Mouse (Mus musculus) R1 (cell line): ENCODE measurements around the gene Itga9.

ENCODE experiments used
- DNase-seq: peaks from one replicate; pipeline ENCODE4 v3.0.0-alpha.2; 2018; ENCODE audit warnings: low read depth, low spot score

The Itga9 gene

DNA sequence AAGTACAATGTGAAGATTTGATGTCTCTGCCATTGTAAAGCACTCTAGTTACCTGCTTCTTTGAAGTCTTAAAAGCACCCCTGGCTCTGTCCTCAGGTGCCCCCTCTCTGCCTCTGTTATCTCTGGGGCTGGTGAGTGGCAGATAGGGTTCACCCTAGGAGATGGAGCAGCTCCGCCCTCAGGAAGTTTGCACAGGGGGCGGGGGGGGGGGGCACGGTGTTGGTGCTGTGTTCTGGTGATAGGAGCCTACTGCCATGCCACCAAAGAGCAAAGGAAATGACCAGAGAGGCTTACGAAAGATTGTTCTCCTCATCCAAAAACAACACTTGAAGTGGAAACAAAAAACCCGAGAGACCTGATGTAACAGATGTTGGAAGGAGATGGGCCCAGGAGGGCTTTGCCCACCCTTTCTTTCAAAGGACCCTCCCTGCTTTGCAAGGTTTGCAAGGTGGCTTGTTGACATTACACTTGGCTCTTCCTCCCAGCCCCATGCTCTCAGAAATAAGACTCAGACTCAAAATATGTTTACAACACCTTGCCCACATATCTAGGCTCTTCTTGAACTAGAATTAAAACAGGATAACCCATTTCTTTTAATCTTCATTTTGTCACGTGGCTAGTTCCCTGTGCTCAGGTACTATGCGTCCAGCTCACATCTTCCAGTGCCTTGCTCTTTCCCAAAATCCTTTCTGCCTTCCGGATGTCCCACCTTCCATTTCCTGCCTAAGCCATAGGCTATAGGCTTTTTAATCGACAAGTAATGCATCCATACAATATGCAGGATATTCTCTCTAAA lies 79.9 kb downstream of the Itga9 start:
- DNase-seq = no peak

DNA sequence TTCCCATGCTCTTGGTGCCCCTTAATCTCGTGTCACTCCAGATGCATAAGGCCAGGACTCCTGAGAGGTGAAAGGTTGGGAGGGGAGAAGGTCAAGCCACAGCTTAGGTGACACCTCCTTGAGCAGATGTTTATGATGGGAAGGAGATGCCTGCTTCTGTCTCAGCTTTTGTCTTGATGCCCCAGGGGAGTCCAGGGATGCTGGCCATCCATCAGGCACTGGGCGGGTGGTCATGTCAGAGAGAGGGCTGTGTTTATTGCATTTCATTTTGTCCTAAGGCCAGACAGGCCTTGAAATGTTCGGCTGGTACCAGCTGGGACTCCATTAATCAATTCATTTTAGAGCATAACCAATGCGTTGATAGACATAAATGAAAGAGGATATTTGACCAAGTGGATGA lies 81.8 kb downstream of the Itga9 start:
- no peak for DNase-seq

DNA sequence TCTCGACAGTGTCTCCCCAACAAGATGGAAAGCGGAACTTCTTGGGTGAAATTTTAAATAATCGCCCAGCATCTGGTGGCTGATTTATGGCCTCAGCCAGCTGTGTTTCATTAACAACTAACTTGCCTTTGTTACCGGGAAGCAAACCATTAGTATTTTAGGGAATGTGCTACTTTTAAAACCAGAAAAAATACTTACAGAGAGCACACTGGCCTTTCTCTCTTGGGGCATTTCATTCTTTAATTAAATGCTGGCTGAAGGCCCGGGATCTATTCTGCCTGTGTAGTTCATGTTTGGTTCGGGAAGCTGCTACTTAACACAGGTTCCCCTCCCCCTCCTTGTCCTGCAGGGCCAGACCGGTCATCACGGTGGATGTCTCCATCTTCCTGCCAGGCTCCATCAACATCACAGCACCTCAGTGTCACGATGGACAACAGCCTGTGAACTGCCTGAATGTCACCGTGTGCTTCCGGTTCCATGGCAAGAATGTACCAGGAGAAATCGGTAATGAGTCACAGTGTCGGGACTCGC lies 82.5 kb downstream of the Itga9 start:
- DNase-seq = no peak

DNA sequence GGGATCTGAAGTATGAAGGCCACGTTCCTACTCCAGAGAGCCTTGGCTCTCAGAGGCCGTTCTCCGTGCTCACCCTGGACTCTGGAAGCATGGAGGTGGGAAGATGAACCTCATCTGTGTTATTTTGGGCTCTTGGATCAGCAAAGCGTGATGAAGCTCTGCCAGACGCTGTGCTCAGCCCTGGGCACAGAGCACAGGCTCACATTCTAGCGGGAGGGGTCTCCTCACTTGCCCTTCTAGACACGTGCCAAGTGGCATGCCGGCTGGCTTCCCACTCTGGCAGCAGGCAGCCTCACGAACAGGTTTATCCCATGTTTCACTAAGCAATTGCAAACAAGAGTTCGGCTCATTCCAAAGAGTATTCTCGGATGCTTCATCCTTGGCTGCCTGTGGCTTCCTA lies 86.8 kb downstream of the Itga9 start:
- no peak for DNase-seq

DNA sequence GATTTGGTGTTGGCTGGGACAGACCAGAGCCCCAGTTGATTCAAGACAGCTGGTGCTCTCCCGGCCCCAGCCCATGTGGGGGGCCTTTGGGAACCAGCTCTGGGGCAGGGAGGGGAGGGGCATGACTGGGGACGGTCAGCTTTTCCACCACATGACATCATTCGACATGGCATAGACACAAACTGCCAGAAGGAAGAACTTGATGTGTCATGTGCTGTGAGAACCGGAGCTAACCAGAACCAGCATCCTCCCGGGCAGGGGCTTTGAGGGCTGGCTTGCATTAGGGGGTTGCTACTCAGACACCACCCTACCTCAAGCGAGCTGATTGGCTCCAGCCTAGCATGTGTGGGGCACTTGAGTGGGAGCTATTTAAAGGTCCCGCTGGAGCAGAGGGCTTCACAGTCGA lies 87.9 kb downstream of the Itga9 start:
- DNase-seq = no peak

DNA sequence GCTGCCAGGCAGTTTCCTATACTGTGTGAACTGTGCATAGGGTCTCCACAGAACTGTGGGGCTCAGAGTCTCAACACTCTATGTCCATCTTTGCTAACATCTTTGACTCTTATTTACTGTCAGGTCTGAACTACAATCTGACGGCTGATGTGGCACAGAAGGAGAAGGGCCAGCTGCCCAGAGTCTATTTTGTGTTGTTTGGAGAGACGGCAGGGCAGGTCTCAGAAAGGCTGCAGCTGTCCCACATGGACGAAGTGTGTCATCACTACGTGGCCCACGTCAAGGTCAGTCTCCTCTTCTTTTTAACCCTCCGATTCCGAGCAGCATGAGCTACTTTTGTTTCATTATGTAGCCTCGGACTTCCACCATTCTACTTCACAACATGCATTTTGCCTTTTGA lies 91.7 kb downstream of the Itga9 start:
- DNase-seq = no peak

DNA sequence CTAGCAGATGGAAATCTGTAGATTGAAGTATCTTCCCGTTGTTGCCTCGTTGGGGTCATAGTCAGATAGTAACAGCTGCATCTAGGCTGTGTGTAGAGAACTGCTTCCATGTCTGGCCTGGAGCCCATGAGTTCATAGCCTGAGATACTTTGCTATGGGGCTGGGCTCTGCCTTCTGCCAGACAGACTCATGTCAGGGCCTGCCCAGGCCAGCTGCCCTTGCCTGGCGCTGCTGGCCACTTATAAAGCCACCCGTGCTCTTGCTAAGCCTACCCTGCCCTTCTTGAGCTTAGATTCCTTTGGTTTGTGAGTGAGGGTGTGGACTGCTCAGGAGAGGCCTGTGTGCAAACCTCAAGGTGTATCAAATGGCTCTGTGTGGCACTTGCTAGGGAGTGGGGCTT lies 93.2 kb downstream of the Itga9 start:
- no peak for DNase-seq

DNA sequence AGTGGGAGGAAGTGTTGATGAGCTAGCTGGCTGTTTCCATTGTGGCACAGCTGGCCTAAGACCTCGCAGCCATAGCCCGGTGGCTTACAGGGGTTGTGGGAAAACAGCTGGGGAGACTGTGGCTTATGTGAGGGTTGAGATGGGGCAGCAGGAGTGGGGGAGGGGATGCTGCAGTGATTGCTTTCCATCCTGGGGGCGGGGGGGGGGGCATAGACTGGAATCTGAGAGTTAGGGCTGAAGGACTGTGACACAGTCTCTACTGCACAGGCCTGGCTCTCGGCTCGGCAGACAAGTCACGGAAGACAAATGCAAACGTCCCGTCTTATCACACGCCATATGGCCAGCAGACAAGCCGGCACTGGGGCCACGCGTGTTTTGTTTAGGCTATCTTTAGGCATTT lies 94.4 kb downstream of the Itga9 start:
- no peak for DNase-seq

DNA sequence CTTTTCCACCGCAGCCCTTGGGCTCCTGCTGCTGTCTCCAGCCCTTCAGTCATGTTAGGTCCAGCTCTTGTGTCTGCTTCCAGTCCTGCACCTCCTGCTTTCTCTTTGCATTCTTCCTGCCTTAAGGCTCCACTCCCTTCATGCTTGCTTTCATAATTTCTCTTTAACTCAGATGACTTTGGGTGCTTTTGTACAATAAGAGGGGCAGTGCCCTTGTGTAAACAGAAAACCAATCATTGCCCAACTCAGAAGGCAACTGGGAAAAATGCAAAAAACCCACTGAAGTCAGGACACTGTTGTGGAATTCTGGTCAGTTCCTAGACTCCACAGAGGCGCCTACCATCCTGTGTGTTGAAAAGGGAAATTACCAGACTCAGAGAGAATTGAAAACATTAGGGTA lies 95.3 kb downstream of the Itga9 start:
- DNase-seq = no peak

DNA sequence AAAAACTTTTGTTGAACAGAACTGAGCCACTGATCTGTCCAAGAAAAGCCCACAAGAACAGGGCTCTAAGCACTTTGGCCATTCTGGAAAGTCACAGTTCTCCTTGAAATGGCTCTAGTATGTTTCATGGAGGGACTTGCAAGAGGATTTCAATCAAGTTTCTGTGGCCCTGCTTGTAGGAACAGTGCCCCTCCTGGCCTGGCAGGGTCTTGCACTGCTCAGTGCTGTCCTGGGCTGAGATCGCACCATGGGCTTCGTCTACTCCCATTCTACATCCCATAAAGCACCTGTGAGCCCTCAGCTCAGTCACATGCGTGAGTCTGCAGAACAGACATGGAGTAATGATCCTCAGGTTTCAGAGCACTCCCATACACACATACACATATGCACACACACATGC lies 96.7 kb downstream of the Itga9 start:
- peak; percentile 58 for DNase-seq

DNA sequence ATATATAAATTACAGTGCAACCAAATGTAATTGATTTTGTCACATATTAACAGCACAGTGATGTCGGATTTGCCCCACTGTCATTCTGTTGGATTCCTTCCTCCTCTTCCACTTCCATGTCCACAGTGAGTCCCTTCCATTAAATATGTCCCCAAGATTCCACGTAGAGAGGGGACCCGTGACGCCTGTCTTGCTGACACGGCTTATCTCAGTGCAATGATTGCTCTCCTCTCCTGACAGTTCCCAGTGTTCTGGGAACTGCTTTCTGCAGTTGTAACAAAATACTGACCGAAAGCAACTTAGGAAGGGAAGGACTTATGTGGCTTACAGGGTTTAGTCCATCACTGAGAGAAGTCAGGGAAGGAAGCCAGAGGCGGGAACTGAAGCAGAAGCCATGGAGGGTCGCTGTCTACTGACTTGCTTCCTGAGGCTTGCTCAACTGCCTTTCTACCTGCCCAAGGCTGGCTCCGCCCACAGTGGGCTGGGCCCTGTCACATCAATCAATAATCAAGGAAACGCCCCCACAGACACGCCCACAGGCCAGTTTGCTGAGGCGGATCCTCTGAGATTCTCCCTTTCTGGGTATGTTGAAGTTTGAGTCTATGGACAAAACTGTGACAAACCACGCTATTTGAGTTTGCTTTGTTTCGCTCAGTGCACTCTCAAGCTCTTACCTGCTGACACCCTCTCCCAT lies 99.0 kb downstream of the Itga9 start:
- DNase-seq = peak; percentile 85

DNA sequence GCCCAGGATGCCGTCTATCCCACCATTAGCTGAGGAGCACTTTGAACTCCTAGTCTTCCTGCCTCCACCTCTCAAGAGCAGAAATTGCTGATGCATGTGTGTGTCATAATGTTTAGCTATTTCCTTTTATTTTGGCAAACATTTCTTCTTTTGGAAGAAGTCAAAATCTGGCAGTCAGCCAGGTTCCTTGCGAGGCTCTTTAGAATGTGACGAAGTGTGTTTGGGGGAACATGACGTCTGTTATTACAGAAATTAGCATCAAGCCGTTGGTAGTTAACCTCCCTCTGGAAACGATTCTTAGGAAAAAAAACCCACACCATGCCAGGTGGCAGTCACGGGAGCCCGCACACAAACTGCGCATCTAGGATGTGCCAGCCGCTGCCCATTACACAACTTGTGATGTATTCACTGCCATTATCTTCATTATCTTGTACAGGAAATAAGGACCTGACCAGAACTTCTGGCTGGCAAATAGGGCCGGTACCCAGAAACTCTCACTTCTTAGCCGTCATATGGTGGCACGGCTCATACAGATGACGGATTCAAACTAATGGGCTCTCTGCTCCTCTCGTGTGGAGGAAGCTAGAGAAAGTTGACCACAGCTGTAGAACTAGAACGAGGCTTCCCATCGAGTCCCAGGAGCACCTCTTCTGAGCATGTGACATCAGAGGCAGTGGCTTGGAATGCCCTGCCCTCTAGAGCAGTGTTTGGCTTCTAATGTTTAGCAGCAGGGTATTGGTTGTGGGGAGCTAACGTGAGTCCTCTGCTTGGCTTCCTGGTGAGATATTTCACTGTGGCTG lies 99.9 kb downstream of the Itga9 start:
- DNase-seq = no peak

DNA sequence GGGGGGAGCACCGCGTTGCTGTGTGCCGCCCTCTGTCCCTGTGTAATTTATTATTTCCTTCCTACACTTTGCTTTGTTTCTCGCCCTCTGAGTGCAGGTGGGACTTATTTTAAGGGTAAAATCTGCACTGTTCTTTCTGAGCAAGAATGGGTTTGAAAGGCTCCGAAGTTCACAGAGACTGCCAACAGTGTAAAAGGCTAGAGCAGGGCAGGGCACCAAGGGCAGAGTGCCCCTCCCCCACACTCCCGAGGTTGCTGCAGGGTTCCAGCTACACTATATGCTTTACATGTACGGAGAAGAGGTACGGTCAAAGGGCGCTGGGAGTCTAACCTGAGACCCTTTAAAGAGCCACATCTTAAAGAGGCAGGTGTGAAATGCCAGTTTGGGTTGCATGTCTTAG lies 104.1 kb downstream of the Itga9 start:
- no peak for DNase-seq

DNA sequence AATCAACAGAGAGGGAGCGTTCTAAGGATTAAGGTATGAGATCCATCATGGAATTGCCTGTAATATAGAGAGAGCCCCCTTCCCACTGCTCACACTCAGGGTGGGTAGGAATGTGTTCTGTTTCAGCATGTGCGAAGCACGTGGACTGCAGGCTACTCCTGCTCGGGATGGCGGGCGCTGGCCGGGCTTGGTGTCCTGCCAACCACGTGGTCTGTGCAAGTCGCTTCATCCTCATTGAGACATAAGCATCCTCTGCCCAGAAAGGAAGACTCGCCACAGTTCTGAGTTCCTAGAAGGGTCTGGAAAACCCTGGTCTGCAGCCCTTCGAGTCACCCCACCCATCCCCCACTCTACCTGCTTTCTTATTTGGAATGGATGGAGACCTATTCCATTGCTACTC lies 105.3 kb downstream of the Itga9 start:
- no peak for DNase-seq

DNA sequence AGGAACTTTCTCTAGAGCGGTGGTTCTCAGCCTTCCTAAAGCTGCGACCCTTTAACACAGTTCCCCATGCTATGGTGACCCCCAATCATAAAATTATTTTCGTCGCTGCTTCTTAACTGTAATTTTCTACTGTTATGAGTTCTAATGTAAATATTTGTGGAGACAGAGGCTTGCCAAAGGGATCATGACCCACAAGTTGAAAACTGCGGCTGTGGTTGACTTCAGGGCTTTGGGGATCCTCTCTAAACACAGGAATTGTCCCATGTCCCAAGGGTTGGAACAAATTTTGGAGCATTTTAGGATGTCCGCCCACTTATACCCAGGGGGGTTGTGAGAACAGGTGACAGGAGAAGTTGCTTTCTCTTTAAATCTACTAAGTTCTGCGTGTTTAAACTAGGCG lies 107.0 kb downstream of the Itga9 start:
- DNase-seq = no peak

DNA sequence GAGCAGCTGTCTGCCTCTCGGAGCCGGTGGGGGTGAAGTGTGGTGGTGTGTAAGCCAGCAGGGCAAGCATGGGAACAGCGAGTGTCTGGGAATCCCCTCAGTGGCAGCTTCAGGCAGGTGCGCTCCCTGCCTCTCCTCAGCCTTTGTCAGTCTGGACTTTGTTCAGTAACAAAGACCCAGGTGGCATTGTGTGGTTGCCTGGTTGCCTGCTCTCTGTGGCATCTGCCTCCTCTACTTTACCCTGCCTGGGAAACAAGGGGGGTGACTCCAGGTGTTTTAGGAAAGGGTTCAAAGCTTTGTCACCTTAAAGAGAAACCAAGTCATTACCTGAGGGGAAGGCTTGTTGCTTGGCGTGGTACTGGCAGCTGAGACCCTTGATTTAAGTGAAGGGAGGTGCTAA lies 108.0 kb downstream of the Itga9 start:
- no peak for DNase-seq

DNA sequence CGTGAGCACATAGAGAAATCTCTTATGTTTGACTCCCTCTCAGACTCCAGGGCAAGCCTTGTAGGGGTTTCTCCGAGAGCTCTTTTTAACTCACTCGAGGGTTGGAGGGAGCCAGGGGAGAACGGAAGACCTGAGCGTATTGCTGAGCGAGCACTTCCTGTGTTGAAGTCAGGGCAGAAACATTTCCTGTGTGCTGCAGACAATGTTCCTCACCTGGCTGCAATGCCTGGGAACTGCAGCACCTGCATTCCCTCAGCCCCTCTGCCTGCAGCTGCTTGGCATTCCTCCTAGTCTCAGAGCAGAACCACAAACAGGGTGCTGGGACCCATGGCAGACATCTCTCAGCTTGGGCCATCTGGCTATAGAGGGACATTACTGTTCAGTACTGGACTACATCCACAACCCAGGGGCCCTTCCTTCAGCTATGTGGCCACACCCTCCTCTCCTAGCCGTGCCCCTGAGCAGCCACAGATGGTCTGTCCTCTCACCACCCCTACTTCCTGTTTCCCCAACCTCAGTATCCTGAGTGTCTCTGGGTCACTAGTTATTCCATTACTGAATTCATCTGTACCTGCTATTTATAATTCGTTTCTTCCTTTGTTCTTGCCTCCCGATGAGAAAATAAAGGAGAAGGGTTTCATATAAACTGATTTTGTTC lies 109.6 kb downstream of the Itga9 start:
- DNase-seq = no peak

DNA sequence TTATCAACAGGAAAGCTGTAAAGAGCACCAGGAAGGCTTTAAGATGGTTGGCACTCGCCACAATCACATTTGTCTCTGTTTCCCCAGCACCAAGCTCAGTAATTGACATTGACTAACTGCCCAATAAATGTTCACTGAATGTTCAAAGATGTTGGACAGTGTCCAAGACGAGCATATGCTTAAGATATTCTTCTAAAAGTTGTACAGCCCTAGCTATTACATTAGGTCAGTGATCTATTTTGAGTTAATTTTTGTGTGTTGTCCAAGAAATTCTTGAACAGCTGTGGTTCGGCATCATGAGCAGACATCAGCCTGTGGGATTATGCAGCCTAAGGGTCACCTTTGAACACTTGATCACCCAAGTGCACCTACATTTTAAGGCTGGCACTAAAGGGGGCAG lies 110.9 kb downstream of the Itga9 start:
- DNase-seq = no peak

DNA sequence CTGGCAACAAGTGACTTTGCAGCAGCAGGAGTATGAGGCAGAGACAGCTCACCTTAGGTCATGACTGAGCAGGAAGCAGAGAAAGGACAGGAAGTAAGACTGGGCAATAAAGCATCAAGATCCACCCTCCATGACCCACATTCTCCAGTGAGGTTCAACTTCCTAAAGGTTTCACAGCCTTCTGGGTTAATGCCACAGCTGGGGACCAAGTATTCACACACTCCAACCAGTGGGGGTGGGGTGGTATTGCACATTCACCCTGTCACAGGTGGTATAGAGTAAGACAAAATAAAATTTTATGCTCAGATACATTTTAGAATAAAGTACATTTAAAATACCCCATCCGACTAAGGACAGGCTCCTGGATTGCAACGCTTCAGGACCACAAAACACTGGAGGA lies 112.0 kb downstream of the Itga9 start:
- no peak for DNase-seq

DNA sequence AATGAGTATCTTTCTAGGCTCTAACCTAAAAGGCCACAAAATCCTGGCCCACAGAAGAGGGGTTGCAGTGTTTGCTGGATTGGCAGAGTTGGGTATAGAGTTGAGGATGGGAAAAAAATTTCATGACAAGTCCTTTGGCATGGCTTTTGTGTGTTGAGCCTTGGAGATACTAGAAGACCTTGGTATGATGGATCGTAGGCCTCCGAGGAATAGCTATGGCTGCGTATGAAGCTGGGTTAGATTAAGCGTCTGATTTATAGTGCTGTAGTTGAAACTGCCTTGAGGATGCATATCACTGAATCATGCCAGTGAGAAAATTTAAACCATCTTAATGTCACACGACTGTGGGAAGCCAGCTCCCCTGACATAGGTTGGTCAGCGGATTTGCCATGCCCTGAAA lies 114.6 kb downstream of the Itga9 start:
- no peak for DNase-seq

DNA sequence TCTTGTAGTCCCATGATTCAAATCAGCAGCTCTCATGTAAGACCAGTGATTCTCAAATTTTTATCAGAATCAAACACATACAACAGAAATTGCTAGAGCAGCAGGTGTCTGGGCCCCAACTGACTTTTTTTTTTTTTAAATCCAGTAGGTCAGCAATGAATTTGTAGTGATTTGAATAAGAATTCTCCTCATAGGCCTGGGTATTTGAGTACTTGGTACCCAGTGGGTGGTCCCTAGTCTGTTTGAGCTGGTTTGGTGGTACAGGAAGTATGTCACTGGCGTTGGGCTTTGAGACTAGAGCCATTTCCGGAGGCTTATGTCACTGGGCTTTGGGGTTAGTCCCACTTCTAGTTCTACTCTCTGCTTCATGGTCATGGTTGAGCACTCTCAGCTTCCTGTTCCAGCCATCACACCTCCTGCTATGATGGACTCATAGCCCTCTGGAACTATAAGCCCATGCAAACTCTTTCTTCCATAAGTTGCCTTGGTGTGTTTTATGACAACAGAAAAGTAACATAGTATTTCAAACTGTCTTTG lies 116.4 kb downstream of the Itga9 start:
- peak; percentile 86 for DNase-seq

DNA sequence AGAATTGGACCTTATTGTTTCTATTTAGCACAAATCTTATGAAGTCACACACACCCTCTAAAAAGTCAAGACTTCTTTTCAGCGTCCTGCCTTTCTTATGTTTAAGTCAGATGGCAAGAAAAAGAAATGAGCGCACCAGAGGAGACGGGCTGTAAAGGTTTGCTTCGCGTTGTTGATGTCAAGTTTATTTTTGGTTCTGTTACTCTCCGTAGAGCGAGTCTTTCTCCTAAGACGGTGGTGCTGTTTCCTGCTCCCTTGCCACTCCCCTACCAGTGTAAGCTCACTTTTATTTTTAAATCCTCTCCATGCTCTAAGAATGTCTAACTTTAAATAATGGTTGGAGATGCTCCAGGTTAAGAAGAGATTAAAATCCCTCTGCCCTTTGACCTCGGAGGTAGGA lies 118.6 kb downstream of the Itga9 start:
- no peak for DNase-seq
